Mouse (Mus musculus): ENCODE measurements around the gene Kctd2.
"Not testable (repeated sequence)": the region's sequence is repeated elsewhere in the genome, so short reads cannot be mapped to it uniquely, and the experiment has no call there.

Kctd2 gene

DNA sequence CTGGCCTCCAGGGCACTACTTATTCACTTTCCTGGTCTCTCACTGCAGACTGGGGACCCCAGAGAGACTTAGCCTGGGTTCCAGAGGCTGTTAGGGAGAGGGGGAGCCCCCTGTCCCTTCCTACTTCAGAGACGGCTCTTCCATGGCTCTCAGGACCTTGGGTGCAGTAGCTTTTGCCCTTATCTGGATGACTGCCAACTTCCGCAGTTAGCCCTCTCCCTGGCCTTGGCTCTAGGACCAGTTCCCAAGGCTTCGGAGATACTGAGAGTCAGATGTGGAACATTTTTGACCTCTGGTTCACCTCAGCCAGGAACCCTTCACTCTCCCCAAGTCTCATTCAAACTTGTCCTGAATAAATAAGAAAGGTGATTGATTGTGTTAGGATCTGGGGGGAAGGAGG is 27.0 kb downstream of the Kctd2 start:
- no peak for DNase-seq

DNA sequence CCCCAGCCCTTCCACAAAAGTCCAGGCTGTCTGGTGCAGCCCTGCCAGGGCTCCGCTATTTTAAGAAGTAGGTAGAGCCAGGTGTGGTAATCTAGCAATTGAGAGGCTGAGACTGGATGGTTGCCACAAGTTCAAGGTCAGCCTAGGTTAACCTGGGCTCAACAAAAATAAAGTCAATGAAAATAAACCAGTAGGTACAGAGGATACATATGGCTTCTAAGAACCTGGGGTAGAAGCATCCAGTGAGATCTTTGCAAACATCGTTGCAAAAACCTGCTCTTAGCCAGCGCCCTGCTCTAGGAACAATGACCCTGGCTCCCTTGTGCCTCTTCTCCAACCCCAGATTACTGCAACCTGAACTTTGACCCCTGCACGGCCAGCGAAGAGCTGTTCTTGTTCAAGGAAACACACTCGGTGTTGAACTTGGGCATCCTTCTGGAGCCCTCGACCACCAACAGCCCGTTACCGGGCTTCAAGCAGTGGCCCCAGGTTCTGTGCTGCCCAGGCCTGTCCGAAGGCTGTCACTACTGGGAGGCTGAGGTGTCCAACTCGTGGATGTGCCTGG is 27.5 kb downstream of the Kctd2 start:
- DNase-seq, result no peak

DNA sequence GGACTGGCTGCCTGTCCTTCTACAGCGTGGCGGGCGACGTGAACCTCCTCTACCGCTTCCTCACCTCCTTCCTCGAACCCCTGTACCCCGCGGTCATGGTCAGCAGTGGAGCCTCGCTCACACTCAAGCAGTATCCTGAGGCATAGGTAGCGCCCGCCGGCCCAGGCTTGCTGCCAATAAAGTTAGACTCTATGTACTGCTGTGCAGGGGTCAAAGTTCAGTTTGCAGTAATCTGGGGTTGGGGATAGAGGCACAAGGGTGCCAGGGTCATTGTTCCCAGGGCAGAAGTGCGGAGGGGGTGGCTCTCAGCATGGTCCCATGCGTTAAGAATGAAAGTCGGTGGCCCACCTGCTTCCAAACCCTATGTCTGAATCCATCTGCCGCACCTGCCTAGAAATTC is 28.1 kb downstream of the Kctd2 start:
- no peak for DNase-seq

DNA sequence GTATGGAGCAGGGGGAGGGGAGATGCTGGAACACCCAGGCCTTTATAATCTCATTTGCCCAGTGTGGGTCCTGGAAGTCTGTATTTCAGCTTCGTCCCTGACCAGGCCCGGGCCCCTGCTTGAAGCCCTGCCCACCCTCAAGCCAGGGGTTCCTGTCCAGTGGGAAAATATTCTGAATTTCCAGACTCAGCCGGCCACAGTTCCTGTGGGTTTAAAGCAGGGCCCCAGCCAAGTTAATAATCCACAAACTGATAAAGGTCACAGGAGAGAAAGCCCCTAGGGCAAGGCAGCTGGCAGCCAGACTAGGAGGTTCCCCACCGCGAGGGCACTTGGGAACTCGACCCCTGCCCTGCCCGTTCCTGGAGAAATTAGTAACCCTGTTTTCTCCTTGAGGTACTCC is 29.1 kb downstream of the Kctd2 start:
- no peak for DNase-seq

DNA sequence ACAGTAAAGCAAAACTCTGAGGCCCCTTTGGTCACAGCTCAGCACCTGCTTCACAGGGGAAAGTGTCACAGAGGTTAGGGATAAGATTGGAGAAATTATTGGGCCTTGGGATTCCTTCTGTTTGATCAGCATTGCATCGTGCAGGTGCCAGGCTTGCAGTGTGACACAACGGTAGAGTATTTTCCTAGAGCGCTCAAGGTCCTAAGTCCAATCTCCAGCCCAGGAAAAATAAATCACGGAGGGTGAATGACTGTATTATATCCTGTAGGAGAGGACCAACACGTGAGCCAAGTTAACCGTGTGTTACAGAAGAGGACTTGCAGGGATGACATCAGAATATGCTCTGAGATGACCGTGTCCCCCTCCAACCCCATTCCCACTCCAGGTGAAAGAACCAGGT is 30.2 kb downstream of the Kctd2 start:
- no peak for DNase-seq

DNA sequence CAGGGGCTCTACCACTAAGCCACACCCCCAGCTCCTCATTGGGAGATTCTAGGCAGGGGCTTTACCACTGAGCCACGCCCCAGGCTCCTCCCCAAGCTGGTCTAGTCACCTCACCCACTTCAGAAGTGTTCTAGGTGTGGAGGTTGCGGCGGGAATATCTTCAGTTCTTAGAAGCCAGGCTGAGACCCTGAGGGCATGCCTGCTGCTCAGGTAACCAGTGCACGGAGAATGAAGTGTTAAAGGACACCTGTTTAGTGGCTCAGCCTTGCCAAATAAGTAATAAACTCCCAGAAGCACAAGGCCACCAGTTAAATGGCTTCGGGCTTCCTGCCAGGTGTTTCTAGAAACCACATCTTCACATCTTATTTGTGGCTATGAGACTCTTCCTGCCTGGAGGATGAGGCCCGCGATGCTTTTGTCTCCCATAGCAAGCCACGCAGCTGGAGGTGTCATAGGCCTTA is 31.9 kb downstream of the Kctd2 start:
- DNase-seq, result no peak

DNA sequence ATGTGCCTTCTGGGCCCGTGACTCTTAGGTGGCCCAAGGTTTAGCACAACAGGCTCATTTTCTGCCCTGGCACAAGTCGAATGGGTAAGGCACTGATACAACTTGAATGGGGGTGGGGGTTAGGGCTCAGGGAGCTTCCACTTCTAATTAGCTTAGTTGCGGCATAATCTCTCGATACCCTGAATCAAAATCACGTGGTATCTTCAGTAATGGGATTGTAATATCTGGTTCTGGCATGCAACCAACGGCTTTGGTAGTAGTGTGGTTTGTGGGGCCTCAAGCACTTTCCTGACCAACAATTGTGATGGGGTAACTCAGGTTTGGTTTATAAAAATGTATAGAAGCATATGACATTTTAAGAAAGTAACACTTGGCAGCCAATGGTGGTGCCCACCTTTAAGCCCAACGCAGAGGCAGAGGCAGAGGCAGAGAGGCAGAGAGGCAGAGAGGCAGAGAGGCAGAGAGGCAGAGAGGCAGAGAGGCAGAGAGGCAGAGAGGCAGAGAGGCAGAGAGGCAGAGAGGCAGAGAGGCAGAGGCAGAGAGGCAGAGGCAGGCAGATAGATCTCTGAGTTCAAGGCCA is 32.4 kb downstream of the Kctd2 start:
- no peak for DNase-seq

DNA sequence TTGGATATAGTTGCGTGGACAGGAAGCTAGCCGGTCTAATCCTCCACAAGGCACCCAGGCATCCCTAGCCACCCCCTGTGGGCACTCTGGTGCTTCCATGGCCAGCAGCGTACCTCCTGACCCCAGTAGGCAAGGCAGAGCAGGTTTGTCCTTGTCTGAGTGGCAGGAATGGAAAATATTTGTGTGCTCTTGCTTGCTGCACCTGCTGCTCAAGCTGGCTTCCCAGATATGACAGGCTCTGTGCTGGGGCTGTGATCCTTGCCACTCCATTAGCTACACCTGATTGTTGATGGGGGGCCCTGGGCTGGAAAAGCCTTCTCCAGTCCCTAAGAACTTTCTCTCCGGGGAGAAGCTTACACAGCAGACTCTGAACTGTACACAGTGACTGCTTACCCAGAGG is 33.4 kb downstream of the Kctd2 start:
- no peak for DNase-seq

DNA sequence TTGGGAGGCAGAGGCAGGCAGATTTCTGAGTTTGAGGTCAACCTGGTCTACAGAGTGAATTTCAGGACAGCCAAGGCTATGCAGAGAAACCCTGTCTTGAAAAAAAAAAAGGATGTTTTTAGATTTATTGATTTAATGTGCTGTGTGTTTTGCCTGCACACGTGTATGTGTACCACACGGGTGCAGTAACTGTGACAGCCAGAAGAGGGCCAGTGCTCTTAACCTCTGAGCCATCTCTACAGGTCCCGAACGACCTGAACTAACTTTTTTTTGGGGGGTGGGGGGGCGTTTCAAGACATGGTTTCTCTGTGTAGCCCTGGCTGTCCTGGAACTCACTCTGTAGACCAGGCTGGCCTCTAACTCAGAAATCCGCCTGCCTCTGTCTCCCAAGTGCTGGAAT is 34.9 kb downstream of the Kctd2 start:
- DNase-seq, result not testable (repeated sequence)

DNA sequence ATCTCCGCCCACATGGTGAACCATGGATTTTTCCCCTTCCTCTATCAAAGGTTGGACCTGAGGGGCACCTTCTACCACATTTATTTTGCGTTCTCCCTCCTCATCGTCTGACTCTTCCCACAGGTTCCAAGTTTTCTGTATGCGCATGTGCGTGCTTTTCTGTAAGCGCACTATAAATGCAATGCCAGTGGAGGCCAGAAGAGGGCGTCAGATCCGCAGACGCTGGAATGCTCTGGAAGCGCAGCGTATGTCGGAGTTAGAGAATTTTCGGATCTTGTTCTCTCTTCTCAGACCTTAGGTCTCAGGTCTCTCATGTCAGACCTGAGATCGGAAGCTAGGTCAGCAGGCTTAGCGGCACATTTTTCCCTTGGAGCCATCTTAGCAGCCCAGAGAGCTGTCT is 35.7 kb downstream of the Kctd2 start:
- DNase-seq, result no peak

DNA sequence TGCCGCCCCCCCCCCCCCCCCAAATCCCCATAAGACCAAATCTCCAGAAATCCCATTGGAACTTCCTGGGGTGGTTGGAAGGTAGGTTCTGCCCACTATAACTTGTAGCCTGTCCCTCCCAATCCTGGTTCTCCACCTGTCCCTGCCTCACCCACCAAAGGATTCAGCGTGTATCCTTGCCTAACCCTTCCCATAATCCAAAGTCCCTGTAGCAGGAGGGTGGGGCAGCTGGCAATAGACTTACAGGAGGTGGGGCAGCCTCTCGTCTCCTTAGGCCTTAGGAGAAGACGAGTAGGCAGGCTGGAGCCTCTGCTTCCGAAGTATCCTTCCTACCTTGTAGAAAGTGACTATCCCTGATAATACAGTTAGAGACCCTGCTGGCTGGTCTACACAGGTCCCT is 36.3 kb downstream of the Kctd2 start:
- no peak for DNase-seq

DNA sequence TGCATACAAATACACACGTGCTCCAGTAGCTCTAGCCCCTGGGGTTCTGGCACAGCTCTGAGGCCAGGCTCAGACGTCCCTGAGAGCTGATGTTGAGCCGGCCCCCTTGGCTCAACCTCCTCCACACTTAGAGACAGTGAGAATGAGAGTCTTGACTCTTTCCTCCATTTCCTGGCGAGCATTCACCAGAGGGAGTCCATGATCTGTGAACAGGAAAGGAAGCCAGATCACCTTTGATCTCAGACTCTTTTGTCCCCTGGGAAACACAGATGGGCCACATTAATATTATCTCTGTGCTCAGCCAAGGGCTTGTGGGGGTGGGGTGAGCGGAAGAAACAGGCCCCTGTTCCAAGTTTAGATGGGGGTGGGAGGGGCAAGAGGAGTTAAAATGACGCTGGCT is 37.5 kb downstream of the Kctd2 start:
- no peak for DNase-seq

DNA sequence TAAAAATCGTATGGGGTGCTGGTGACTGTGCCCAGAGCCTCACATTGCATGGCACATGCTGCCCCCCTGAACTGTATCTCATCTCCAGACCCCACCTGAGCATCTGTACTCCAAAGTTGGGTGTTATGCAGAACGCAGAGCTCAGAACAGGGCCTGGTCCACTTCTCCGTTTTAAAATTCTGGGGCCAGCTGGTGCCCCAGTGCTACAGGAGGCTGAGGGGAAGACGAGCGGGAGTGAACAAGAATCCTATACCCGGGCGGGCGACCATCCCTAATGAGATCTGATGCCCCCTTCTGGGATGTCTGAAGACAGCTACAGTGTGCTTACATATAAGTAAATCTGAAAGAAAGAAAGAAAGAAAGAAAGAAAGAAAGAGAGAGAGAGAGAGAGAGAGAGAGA is 41.0 kb downstream of the Kctd2 start:
- no peak for DNase-seq

DNA sequence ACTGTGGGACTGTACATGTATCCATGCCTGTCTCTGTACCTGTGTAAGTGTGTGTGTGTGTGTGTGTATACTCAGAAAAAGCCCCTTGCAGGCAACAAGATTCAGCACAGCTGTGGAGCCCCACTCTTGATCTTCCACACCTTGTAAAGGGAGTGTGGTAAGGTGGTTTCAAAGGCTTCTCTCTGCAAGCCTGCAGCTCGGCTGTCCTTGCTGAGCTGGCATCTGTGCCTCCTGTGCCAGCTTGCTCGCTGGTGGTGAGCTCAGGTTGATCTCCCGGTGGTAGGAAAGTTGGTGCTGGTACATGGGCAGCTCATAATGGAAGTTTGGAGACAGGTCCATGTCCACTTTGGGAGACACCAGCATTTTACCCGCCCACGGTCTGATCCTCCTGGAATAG is 41.9 kb downstream of the Kctd2 start:
- no peak for DNase-seq

DNA sequence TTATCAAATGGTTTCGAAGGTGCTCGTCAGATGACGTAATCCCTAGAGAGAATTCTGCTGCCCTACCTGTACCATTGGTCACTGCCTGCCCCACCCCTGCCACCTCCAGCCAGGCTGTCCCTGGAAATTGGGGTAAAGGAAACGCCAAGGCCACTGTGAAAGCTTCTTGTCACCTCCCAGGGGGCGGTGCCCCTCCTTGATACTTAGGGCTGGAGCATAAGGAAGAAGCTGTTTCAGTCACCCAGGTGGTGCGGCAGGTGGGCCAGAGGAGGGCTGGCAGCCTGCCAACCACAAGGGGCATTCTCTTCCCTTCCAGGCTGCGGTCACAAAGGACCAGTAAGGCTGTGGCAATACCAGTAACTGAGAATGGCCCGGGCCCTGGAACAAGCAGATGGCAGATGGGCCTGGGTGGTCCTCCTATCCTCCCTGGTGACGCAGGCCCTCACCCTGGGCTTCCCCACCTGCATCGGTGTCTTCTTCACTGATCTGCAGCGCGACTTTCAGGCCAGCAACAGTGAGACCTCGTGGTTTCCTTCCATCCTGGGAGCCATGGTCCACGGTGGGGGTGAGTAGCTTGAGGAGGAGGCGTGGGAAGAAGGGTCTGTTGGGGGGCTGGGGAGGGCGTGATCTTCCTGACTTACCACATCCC is 42.4 kb downstream of the Kctd2 start, which contains the start of gene Slc16a5:
Gene Slc16a5, plus strand, starts transcription at position 232 of the 649 bp plus-strand sequence.
- DNase-seq, result no peak

DNA sequence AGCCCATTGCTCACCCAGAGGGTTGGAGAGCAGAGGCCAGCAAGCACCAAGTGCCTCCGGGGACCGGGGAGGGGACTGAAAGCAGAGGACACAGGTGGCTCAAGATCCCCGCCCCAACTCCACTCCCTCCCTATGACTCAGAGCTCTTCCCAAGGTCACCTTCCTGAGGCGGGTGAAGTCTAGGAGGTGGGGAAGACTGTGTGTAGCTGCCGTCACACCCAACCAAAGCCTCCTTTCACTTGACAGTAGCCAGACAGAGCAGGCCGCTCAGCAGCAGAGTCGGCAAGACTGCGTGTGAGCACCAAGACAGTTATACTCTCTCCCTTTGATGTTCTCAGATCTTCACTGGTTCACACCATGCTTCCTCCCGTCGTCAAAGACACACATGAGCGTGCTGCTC is 43.5 kb downstream of the Kctd2 start:
- no peak for DNase-seq

DNA sequence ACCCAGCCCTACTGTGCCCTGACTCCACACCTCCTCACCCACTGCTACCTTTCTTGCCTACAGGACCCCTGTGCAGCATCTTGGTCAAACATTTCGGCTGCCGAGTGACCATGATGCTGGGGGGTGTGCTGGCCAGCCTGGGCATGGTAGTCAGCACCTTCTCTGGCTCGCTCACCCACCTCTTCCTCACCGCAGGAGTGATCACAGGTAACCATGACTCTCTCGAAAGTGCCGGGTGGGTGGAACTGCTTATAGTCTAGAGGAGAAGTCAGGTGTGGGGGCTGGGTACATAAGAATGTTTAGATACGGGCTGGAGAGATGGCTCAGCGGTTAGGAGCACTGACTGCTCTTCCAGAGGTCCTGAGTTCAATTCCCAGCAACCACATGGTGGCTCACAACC is 44.9 kb downstream of the Kctd2 start:
- DNase-seq, result no peak

DNA sequence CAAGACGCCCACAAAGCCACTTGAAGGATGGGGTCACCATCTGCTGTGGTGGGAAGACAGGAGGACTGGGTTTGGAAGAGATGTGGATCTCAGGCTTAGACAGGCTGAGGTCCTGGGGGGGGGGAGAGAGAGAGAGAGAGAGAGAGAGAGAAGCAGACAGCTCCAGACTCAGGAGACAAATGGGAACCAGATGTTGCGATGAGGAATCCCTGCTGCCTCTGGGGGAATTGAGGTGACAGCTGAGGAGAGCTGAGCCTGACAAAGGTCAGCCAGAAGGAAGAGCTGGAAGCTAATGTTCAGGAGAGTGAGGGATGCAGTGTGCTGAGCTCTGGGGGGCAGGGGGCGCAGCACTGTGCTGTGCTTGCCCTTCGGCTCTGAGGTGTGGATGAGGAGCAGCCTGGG is 47.3 kb downstream of the Kctd2 start:
- no peak for DNase-seq

DNA sequence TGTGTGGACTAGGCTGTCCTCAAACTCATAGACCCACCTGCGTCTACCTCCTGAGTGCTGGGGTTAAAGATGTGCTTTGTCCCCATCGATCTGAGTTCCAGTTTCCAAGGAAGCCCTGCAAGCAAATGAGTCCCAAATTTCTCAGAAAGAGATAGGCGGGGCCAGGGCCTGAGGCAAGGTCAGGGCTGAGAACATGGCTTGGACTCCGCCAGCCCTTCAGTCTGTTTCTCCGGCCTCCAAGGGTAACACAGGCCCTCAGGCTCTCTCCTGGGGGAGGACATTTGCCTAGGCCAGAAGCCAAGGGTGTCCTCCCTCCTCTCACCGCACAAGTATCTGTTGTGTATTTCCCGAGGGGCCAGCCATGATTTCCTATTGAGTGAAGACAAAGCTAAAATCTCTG is 52.3 kb downstream of the Kctd2 start:
- DNase-seq, result no peak

DNA sequence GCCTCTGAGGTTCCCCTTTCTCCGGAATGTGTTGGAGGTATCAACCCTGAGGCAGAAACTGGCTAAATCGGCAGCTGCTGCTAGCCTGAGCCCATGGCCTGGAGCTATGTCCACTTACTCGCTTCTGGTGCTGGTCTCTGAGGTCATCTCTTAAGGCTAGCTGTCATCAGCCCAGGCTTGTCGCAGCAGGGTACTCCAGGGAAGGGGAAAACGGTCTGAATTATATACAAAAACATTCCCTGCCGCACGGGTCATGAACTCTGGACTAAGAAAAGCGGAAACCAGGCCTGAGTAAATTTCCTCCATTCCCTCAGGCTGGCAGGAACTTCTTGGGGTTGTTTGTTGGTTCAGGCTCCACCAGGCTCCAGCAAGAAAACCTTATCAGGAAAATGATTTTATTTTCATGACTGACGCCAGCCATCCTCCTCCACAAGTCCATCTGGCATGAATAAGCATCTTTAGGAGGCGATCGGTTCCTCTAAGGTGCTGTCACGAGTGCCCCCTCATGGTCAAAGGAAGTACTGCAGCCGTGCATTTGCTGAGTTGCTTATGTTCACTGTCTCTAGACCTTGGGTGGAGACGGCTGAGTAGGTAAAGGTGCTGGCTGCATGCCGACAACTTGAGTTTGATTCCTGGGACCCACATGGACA is 53.8 kb downstream of the Kctd2 start:
- peak; percentile 96 for DNase-seq

DNA sequence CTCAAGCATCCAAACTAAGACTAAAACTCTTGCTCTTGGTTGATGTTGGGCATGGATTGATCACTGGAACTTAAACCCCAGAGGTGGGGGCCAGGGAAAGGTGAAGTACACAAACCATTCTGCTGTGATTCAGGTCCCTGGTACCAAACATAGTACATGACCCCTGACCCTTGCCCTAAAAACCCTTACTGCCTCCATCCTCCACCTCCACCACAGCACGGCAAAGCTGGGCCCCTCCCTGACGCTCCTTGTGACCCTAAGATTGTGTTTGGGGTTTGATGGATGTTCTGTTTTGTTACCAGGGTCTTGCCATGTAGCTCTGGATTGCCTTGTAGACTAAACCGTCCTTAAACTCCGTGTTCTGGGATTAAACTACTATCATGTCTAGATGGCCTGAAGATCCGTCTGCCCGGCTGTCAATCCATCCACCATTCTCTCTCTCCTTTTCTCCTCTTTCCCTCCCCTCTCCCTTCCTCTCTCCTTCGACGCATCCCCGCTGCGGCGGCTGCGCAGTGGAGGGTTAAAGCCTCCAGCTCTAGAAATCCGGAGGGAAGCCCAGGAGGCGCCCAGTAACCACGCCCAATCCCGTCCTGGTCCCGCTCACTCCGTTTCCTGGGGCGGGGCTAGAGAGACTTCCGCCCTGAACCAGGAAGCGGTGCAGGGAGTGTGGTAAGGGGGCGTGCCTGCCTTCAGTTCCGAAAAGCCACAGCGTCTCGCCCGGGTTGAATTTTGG is 55.3 kb downstream of the Kctd2 start, which contains the start of gene Armc7:
Gene Armc7, plus strand, starts transcription at position 643 of the 733 bp plus-strand sequence.
- peak; percentile 88 for DNase-seq

DNA sequence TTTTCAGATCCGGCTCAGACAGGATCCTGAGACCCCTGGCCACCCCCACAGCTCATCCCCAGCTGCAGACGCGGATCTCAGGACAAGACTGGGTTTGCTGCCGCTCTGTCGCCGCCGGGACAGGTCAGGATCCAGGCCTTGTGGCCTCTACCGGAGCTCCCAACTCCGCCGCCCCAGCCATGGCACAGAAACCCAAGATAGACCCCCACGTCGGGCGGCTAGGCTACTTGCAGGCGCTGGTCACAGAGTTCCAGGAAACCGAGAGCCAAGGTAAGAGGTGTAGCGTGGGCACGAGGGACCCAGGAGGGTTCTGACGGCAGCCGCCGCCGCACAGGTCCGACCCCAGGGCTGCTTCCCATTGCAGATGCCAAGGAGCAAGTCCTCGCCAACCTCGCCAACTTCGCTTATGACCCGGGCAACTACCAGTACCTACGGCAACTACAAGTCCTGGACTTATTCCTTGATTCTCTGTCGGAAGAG is 55.9 kb downstream of the Kctd2 start:
- no peak for DNase-seq

DNA sequence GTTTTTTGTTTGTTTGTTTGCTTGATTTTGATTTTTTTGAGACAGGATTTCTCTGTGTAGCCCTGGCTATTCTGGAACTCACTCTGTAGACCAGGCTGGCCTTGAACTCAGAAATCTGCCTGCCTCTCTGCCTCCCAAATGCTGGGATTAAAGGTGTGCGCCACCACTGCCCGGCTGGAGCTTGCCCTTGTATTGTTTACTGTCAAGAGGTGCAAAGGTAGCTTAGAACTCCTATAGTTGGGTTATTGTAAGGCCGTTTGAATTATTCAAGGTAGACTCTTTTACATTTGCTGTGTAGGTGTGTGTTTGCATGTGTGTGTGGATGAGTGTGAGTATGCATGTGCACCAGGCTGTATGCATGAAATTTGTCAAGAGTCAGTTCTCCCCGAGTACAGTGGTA is 56.7 kb downstream of the Kctd2 start:
- not testable (repeated sequence) for DNase-seq

All from right cerebral cortex, postnatal 4 days (tissue).